Mouse (Mus musculus) embryonic facial prominence, embryonic 13.5 days (tissue): ENCODE measurements at regions not wholly inside any gene's neighbourhood (a gene's known extent, or its start where the extent isn't known, plus 50 kb on each side); places are given as distances from the start of the nearest gene placed in this dataset.

Source experiments
- ATAC-seq: fragments of 200-750 bp; cut with Nextera tagmentation; 2 replicates; pipeline ENCODE4 v1.8.0; 2017; ENCODE audit warnings: low read depth; ENCODE audit not compliant: insufficient number of reproducible peaks, insufficient read depth, low FRiP score, low TSS enrichment
- H3K27ac ChIP-seq: fragments of 300-500 bp; sonication (generic); 2 replicates; pipeline ENCODE4 v1.5.1; 2015; ENCODE audit warnings: moderate library complexity, mild to moderate bottlenecking, inconsistent platforms
- H3K27me3 ChIP-seq: fragments of 300-500 bp; sonication (generic); 2 replicates; pipeline ENCODE4 v1.6.1; 2015; ENCODE audit warnings: mild to moderate bottlenecking, inconsistent platforms
- H3K36me3 ChIP-seq: fragments of 300-500 bp; sonication (generic); 2 replicates; pipeline ENCODE4 v1.6.1; 2015; ENCODE audit warnings: mild to moderate bottlenecking, inconsistent platforms
- H3K4me1 ChIP-seq: fragments of 300-500 bp; sonication (generic); 2 replicates; pipeline ENCODE4 v1.6.1; 2015; ENCODE audit warnings: inconsistent platforms
- H3K4me2 ChIP-seq: fragments of 300-500 bp; sonication (generic); 2 replicates; pipeline ENCODE4 v1.6.1; 2015; ENCODE audit warnings: moderate library complexity, mild to moderate bottlenecking, inconsistent platforms
- H3K4me3 ChIP-seq: fragments of 300-500 bp; sonication (generic); 2 replicates; pipeline ENCODE4 v1.5.1; 2015; ENCODE audit warnings: mild to moderate bottlenecking, inconsistent platforms
- H3K9ac ChIP-seq: fragments of 300-500 bp; sonication (generic); 2 replicates; pipeline ENCODE4 v1.6.1; 2015; ENCODE audit warnings: mild to moderate bottlenecking, inconsistent platforms
- H3K9me3 ChIP-seq: fragments of 300-500 bp; sonication (generic); 2 replicates; pipeline ENCODE4 v1.6.1; 2016; ENCODE audit warnings: inconsistent platforms
- WGBS: fragments of 180-500 bp; shearing (Covaris S2); methylation state at CpG from one replicate; pipeline ENCODE4 v1.1.7; 2015; ENCODE audit warnings: mixed read lengths; 5-methylcytosine and 5-hydroxymethylcytosine counted together

- Histone ChIP-seq H3K4me2 (no peak overlapping the region), H3K4me3 (no peak overlapping the region), H3K27ac (no peak overlapping the region), H3K9me3 (no peaks in the 10 kb centered on the region), H3K9ac (no peak overlapping the region), H3K27me3 (no peaks in the 10 kb centered on the region), H3K36me3 (no peaks in the 10 kb centered on the region), H3K4me1 (no peaks in the 10 kb centered on the region)
- 61% methylated on average over 4 of the region's 4 CpGs for whole genome bisulfite sequencing
- no peak for ATAC-seq
Observed at GRCm38 (mm10) chr8:9093356-9093755, 403.0 kb upstream of the Arglu1 start.

- H3K27ac ChIP-seq = no peak overlapping the region
- 78% methylated on average over 4 of the region's 4 CpGs for WGBS
Observed at GRCm38 (mm10) chr8:9072724-9073123, 382.4 kb upstream of the Arglu1 start.

GRCm38 (mm10) chr8:9072286-9072685, 382.0 kb upstream of the Arglu1 start:
- 65% methylated on average over 11 of the region's 11 CpGs for WGBS
- no peak for ATAC-seq

More at GRCm38 (mm10) chr8:9072724-9073123, 382.4 kb upstream of the Arglu1 start:
- no peak for ATAC-seq
- Histone ChIP-seq H3K9me3 (no peaks in the 10 kb centered on the region), H3K4me3 (no peak overlapping the region), H3K4me2 (no peak overlapping the region), H3K4me1 (peaks cover 9% of the 10 kb centered on the region), H3K9ac (no peak overlapping the region), H3K27me3 (no peaks in the 10 kb centered on the region), H3K36me3 (no peaks in the 10 kb centered on the region)

GRCm38 (mm10) chr8:9070953-9071352, 380.6 kb upstream of the Arglu1 start:
- Histone ChIP-seq H3K9ac (no peak overlapping the region), H3K4me3 (no peak overlapping the region), H3K36me3 (no peaks in the 10 kb centered on the region), H3K27me3 (no peaks in the 10 kb centered on the region), H3K9me3 (no peaks in the 10 kb centered on the region), H3K27ac (no peak overlapping the region), H3K4me2 (no peak overlapping the region), H3K4me1 (peaks cover 9% of the 10 kb centered on the region)
- no peak for ATAC-seq
- WGBS = 34% methylated on average over 6 of the region's 6 CpGs

More at GRCm38 (mm10) chr8:9072286-9072685, 382.0 kb upstream of the Arglu1 start:
- Histone ChIP-seq H3K27me3 (no peaks in the 10 kb centered on the region), H3K4me1 (peaks cover 9% of the 10 kb centered on the region), H3K4me2 (no peak overlapping the region), H3K36me3 (no peaks in the 10 kb centered on the region), H3K9me3 (no peaks in the 10 kb centered on the region), H3K9ac (no peak overlapping the region), H3K27ac (no peak overlapping the region), H3K4me3 (no peak overlapping the region)

- Histone ChIP-seq H3K36me3 (no peaks in the 10 kb centered on the region), H3K4me1 (peaks cover 9% of the 10 kb centered on the region), H3K4me2 (no peak overlapping the region), H3K27ac (no peak overlapping the region), H3K9ac (no peak overlapping the region), H3K27me3 (no peaks in the 10 kb centered on the region), H3K9me3 (no peaks in the 10 kb centered on the region), H3K4me3 (no peak overlapping the region)
- ATAC-seq = no peak
- 77% methylated on average over 7 of the region's 7 CpGs for WGBS
Observed at GRCm38 (mm10) chr8:9069845-9070244, 379.5 kb upstream of the Arglu1 start.

- 61% methylated on average over 1 of the region's 1 CpGs for WGBS
- Histone ChIP-seq H3K4me1 (peaks cover 9% of the 10 kb centered on the region), H3K27ac (no peak overlapping the region), H3K9me3 (no peaks in the 10 kb centered on the region), H3K4me3 (no peak overlapping the region), H3K27me3 (no peaks in the 10 kb centered on the region), H3K9ac (no peak overlapping the region), H3K36me3 (no peaks in the 10 kb centered on the region), H3K4me2 (no peak overlapping the region)
- no peak for ATAC-seq
Observed at GRCm38 (mm10) chr8:9067731-9068130, 377.4 kb upstream of the Arglu1 start.

GRCm38 (mm10) chr8:9060166-9060565, 369.8 kb upstream of the Arglu1 start:
- Histone ChIP-seq H3K27me3 (no peaks in the 10 kb centered on the region), H3K9ac (no peak overlapping the region), H3K36me3 (no peaks in the 10 kb centered on the region), H3K4me2 (no peak overlapping the region), H3K4me3 (no peak overlapping the region), H3K9me3 (no peaks in the 10 kb centered on the region), H3K4me1 (peaks cover 3% of the 10 kb centered on the region; the same call in 1 of the 2 replicates), H3K27ac (no peak overlapping the region)
- whole genome bisulfite sequencing = 88% methylated on average over 6 of the region's 6 CpGs
- ATAC-seq = no peak

- Histone ChIP-seq H3K9me3 (no peaks in the 10 kb centered on the region), H3K4me2 (no peak overlapping the region), H3K27me3 (no peaks in the 10 kb centered on the region; the same call in 1 of the 2 replicates), H3K4me1 (peaks cover 5% of the 10 kb centered on the region; the same call in 1 of the 2 replicates), H3K27ac (no peak overlapping the region), H3K36me3 (no peaks in the 10 kb centered on the region), H3K9ac (no peak overlapping the region), H3K4me3 (no peak overlapping the region)
- no peak for ATAC-seq
- 53% methylated on average over 6 of the region's 6 CpGs for WGBS
Observed at GRCm38 (mm10) chr8:9055416-9055819, 365.1 kb upstream of the Arglu1 start.

- Histone ChIP-seq H3K27me3 (no peaks in the 10 kb centered on the region; the same call in 1 of the 2 replicates), H3K4me2 (no peak overlapping the region), H3K36me3 (no peaks in the 10 kb centered on the region), H3K4me3 (no peak overlapping the region), H3K9ac (no peak overlapping the region), H3K9me3 (no peaks in the 10 kb centered on the region), H3K27ac (no peak overlapping the region), H3K4me1 (peaks cover 5% of the 10 kb centered on the region; the same call in 1 of the 2 replicates)
- no peak for ATAC-seq
- 36% methylated on average over 4 of the region's 4 CpGs for WGBS
Observed at GRCm38 (mm10) chr8:9054801-9055200, 364.5 kb upstream of the Arglu1 start.

GRCm38 (mm10) chr8:9051699-9052098, 361.4 kb upstream of the Arglu1 start:
- no peak overlapping the region for H3K4me2 ChIP-seq
- 76% methylated on average over 10 of the region's 10 CpGs for WGBS
- no peaks in the 10 kb centered on the region for H3K36me3 ChIP-seq
- H3K27ac ChIP-seq = no peak overlapping the region
- no peak overlapping the region for H3K4me3 ChIP-seq
- H3K27me3 ChIP-seq = no peaks in the 10 kb centered on the region; the same call in 1 of the 2 replicates
- no peaks in the 10 kb centered on the region for H3K9me3 ChIP-seq
- H3K4me1 ChIP-seq = peaks cover 5% of the 10 kb centered on the region; the same call in 1 of the 2 replicates
- H3K9ac ChIP-seq = no peak overlapping the region
- ATAC-seq = no peak

GRCm38 (mm10) chr8:9050740-9051475, 360.6 kb upstream of the Arglu1 start:
- no peak overlapping the region for H3K4me2 ChIP-seq
- no peaks in the 10 kb centered on the region for H3K9me3 ChIP-seq
- no peak overlapping the region for H3K27ac ChIP-seq
- no peak overlapping the region for H3K9ac ChIP-seq
- H3K27me3 ChIP-seq = no peaks in the 10 kb centered on the region; the same call in 1 of the 2 replicates
- no peaks in the 10 kb centered on the region for H3K36me3 ChIP-seq
- 87% methylated on average over 11 of the region's 11 CpGs for WGBS
- H3K4me1 ChIP-seq = peaks cover 5% of the 10 kb centered on the region; the same call in 1 of the 2 replicates
- H3K4me3 ChIP-seq = no peak overlapping the region
- ATAC-seq = no peak

- Histone ChIP-seq H3K27me3 (no peaks in the 10 kb centered on the region; the same call in 1 of the 2 replicates), H3K27ac (no peak overlapping the region), H3K9me3 (no peaks in the 10 kb centered on the region), H3K36me3 (no peaks in the 10 kb centered on the region), H3K4me3 (no peak overlapping the region), H3K9ac (no peak overlapping the region), H3K4me2 (no peak overlapping the region), H3K4me1 (no peaks in the 10 kb centered on the region)
- 83% methylated on average over 14 of the region's 14 CpGs for WGBS
- no peak for ATAC-seq
Observed at GRCm38 (mm10) chr8:9048116-9048515, 357.8 kb upstream of the Arglu1 start.
